Mouse (Mus musculus) forebrain, embryonic 10.5 days (tissue): ENCODE data around the gene Tmtc1. TPM values are rescaled to one million over a fixed set of nuclear protein-coding genes. Genes with fewer than 3 reads are reported as not detected.

Source experiments
- DNase-seq: peaks from one replicate; pipeline ENCODE4 v3.0.0-alpha.2; 2017; ENCODE audit warnings: low spot score; ENCODE audit errors: extremely low spot score
- H3K27ac ChIP-seq: fragments of 300-500 bp; sonication (generic); 2 replicates; pipeline ENCODE4 v1.5.1; 2016; ENCODE audit warnings: mild to moderate bottlenecking
- H3K27me3 ChIP-seq: fragments of 300-500 bp; sonication (generic); 2 replicates; pipeline ENCODE4 v1.6.1; 2016; ENCODE audit warnings: mild to moderate bottlenecking; ENCODE audit not compliant: poor library complexity, severe bottlenecking
- H3K36me3 ChIP-seq: fragments of 300-500 bp; sonication (generic); replicated peaks from 2 replicates; pipeline ENCODE4 v1.6.1; 2016; ENCODE audit warnings: mild to moderate bottlenecking, moderate library complexity
- H3K4me1 ChIP-seq: fragments of 300-500 bp; sonication (generic); 2 replicates; pipeline ENCODE4 v1.6.1; 2016
- H3K4me3 ChIP-seq: fragments of 300-500 bp; sonication (generic); 2 replicates; pipeline ENCODE4 v1.5.1; 2016; ENCODE audit warnings: mild to moderate bottlenecking, moderate library complexity
- H3K9me3 ChIP-seq: fragments of 300-500 bp; sonication (generic); 2 replicates; pipeline ENCODE4 v1.6.1; 2016; ENCODE audit warnings: mild to moderate bottlenecking, moderate library complexity
- WGBS: fragments of 180-500 bp; shearing (Covaris S2); methylation state at CpG from one replicate; pipeline ENCODE4 v1.1.7; 2016; 5-methylcytosine and 5-hydroxymethylcytosine counted together
- polyA plus RNA-seq: library from polyadenylated mRNA; unstranded; fragments of >200 nt; fragmentation: Nextera tagmentation; extraction: Ambion mirVana; gene quantifications from 2 replicates; pipeline ENCODE4 v1.2.1, GENCODE M21; 2016

Gene Tmtc1
- polyA plus RNA-seq, 1 experiment from 2014 or later, result 0.20 TPM

DNA sequence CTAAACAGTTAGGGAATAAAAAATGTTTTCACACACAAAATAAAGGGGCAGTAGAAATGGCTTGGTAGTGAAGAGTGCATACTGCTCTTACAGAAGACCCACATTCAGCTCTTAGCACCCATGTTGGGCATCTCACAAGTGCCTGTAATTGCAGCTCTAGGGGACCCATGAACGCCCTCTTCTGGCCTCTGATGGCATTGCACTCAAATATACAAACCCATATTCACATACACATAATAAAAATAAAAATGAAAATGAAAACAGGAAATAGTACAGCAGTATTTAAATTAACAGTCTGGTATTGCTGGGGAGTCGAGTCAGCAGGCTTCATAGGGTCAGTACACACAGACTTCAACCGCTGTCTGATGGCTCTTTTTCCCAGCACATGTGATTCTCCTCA lies 201.9 kb downstream of the Tmtc1 start:
- Histone ChIP-seq H3K9me3 (no peaks in the 10 kb centered on the region), H3K27ac (no peak overlapping the region), H3K4me1 (no peaks in the 10 kb centered on the region), H3K27me3 (no peaks in the 10 kb centered on the region), H3K4me3 (no peak overlapping the region), H3K36me3 (no peaks in the 10 kb centered on the region)
- DNase-seq, result no peak
- whole genome bisulfite sequencing, result 60% methylated on average over 3 of the region's 3 CpGs

DNA sequence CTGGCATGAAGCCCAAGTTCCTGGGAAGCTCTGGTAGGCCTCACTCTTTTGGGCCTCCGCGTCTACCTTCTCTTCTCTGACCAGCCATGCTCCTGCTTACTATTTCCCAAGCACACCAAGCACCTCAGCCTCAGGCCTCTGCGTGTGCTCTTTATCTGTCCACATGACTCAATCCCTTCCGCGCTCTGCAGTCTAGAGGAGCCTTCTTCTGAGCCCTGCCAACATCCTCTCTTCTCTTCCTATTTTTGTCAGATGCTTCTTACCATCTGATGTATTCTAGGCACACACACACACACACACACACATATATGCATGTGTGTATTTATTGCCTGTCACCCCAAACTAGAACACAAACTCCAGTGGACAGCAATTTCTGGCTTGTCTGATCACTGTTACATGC lies 202.5 kb downstream of the Tmtc1 start:
- Histone ChIP-seq H3K4me3 (no peak overlapping the region), H3K36me3 (no peaks in the 10 kb centered on the region), H3K4me1 (no peaks in the 10 kb centered on the region), H3K27me3 (no peaks in the 10 kb centered on the region), H3K9me3 (no peaks in the 10 kb centered on the region), H3K27ac (no peak overlapping the region)
- no peak for DNase-seq
- 91% methylated on average over 5 of the region's 5 CpGs for WGBS

DNA sequence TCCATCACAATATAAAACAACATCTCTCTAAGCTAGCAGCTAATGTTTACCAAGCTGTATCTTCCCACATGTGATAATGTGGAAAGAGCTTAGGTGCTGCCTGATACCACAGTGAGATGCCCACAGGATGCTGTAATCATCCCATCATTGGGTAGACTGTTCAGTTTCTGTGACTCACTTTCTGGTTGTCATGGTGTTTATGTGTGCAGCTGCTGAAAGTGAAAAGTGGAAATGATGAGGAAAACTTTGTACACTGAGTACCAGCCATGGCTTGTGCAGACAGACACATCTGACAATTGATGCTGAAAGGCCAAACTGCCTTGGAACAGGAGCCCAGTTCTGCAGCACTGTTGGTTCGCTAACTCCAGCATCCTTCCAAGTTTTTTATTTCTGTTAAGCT lies 204.9 kb downstream of the Tmtc1 start:
- H3K4me3 ChIP-seq, result no peak overlapping the region
- no peaks in the 10 kb centered on the region for H3K27me3 ChIP-seq
- no peak overlapping the region for H3K27ac ChIP-seq
- WGBS, result 89% methylated on average over 1 of the region's 1 CpGs
- no peak for DNase-seq
- H3K9me3 ChIP-seq, result no peaks in the 10 kb centered on the region
- no peaks in the 10 kb centered on the region for H3K4me1 ChIP-seq
- H3K36me3 ChIP-seq, result no peaks in the 10 kb centered on the region

DNA sequence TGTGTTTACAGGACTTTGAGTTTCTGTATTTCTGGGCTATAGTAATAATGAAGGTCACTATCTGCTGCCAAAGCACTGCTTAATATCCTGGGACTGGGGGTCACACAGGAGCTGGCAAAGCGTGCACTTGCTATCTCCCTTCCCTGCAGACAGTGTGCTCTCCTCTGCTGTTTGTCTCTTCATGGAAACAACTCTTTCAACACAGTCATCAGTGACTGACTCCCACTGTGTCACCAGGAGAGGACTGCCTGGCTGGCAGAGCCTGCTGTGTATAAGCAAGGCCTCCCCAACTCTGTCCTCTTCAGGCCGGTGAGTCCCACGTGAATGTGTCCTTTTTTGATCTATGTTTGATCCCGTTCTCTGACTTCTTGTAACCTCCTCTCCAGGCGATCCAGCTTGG lies 206.7 kb downstream of the Tmtc1 start:
- no peaks in the 10 kb centered on the region for H3K27me3 ChIP-seq
- 68% methylated on average over 5 of the region's 5 CpGs for WGBS
- H3K4me3 ChIP-seq, result no peak overlapping the region
- H3K27ac ChIP-seq, result no peak overlapping the region
- no peaks in the 10 kb centered on the region for H3K9me3 ChIP-seq
- H3K4me1 ChIP-seq, result no peaks in the 10 kb centered on the region
- no peak for DNase-seq
- H3K36me3 ChIP-seq, result no peaks in the 10 kb centered on the region

DNA sequence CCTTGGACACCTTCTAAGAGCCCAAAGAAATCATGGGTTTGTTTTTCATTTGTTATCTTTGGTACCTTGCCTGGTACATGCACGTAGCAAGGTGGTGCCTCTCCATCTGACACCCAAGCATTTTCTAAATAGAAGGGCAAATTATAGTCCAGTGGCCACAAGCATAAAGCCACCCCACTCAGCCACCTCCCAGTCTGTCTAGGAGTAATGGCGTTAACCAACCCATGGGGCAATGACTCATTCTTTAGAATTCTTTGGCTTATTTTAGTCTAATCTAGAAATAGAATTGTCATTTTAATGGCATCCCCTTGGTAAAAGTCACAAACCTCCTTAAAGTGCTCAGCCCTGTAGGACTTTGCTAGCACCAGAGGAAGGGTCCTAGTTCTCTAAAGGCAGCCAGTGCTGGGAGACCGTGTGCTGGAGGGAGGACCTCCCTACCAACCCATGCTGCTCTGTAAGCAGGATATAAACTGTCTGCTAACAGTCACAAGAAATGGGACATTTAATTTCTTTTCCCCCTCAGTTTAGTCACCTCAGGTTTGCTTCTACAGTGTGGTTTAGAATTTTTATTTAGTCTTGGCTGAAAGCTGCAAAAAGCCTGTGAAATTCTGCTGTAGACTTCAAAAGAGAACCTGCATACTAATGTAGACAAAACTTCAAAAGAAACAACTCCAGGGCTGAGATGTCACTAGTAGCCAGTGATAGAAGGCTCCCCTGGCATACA lies 209.9 kb downstream of the Tmtc1 start:
- H3K4me3 ChIP-seq, result no peak overlapping the region
- no peak for DNase-seq
- no peaks in the 10 kb centered on the region for H3K27me3 ChIP-seq
- H3K4me1 ChIP-seq, result no peaks in the 10 kb centered on the region
- H3K36me3 ChIP-seq, result no peaks in the 10 kb centered on the region
- no peak overlapping the region for H3K27ac ChIP-seq
- 80% methylated on average over 3 of the region's 3 CpGs for WGBS
- no peaks in the 10 kb centered on the region for H3K9me3 ChIP-seq

DNA sequence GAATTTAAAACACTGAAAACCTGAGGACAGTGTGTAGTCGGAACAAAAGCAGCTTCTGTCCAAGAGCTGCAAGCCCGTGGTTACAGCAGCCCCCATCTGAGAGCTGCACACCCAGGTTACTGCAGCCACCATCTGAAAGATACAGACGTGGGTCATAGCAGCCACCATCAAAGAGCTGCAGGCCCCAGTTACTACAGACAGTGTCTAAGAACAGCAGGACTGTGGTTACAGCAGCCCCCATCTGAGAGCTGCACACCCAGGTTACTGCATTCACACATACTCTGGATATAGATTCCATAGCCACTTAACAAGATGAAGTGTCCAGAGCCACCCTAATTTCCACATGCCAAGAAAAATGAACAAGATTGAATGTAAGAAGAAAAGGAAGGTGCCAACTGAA lies 216.6 kb downstream of the Tmtc1 start:
- no peaks in the 10 kb centered on the region for H3K4me1 ChIP-seq
- DNase-seq, result no peak
- 74% methylated on average over 3 of the region's 3 CpGs for WGBS
- no peaks in the 10 kb centered on the region for H3K27me3 ChIP-seq
- H3K27ac ChIP-seq, result no peak overlapping the region
- no peaks in the 10 kb centered on the region for H3K9me3 ChIP-seq
- no peaks in the 10 kb centered on the region for H3K36me3 ChIP-seq
- H3K4me3 ChIP-seq, result no peak overlapping the region

DNA sequence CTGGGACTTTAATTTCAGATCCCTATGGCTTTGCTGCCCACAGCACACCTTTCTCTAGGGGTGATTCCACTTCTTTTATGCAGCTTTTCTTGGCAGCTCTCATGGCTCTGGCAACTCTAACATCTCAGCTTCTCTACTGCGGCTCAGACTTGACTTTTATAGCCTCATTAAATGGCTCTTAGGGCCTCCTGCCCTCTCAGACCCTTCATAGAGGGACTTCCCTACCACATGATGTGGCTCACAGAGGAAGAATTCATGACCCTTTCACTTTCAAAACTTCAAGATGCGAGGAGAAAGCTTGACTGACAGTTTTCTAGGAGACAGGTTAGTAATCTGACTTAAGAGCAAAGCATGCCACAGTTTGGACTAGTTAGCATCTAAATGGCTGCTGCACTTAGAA lies 221.5 kb downstream of the Tmtc1 start:
- Histone ChIP-seq H3K36me3 (no peaks in the 10 kb centered on the region), H3K9me3 (no peaks in the 10 kb centered on the region), H3K4me1 (no peaks in the 10 kb centered on the region), H3K27ac (no peak overlapping the region), H3K4me3 (no peak overlapping the region), H3K27me3 (no peaks in the 10 kb centered on the region)
- WGBS, result 68% methylated on average over 2 of the region's 2 CpGs
- DNase-seq, result no peak

DNA sequence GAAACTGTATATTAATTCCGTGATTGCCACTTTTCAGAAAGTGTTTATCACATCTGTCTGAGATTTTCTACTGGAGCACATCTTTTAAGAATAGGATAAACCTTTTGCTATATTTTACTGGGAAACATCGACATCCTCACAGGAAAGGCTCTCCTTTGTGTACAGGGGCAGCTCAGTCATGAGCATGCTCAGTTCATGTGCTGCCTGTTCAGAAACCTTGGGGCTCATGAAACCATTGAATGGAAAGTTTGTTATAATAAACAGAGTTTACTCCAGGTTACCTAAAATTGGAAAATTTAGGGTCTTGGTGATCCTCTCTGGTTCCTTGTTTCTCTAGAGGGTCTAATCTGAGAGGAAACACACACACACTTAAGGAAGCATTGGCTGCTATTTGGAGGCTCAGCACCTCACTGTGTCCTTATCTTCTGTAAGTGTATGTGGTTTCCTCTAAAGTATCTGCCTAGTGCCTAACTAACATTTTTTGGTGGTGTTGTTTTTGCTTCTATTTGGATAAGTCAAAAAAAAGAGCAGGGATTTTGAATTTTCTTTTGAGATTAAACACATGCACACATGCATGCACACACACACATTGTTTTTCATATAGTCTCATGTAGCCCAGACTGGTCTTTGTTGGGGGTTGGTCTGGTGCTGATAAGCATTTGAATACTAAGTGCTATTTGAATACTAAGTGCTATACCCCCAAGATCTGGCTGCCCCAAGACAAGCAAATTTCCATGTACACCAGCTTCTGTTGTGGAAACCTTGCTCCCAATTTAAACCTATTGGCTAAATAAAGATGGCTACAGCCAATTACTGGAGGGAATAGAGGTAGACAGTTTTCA lies 225.7 kb downstream of the Tmtc1 start:
- no peak for DNase-seq
- Histone ChIP-seq H3K36me3 (no peaks in the 10 kb centered on the region), H3K27me3 (no peaks in the 10 kb centered on the region), H3K4me3 (no peak overlapping the region), H3K27ac (no peak overlapping the region), H3K9me3 (no peaks in the 10 kb centered on the region), H3K4me1 (no peaks in the 10 kb centered on the region)
- 89% methylated on average over 2 of the region's 2 CpGs for WGBS

DNA sequence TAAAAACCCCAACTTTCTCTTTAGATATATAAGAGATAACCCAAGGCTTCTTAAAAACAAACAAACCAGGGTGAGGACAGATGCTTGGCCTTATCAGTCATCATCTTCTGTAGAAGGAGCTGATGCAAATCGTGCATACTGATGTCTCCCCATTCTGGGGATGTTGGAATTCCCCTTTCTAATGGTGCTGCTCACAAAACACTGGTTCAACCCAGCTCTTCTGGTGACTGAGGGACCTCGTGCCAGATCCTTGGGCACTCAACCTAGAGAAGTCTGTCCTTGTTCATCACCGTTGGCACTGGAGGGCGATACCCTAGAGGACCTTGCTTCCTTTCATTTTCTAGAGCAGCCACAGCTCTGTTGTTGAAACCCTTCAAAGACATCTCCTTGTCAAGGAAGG lies 227.4 kb downstream of the Tmtc1 start:
- no peak for DNase-seq
- Histone ChIP-seq H3K36me3 (no peaks in the 10 kb centered on the region), H3K4me1 (peaks cover 8% of the 10 kb centered on the region), H3K4me3 (no peak overlapping the region), H3K27ac (no peak overlapping the region), H3K27me3 (no peaks in the 10 kb centered on the region), H3K9me3 (no peaks in the 10 kb centered on the region)
- 90% methylated on average over 4 of the region's 4 CpGs for WGBS

DNA sequence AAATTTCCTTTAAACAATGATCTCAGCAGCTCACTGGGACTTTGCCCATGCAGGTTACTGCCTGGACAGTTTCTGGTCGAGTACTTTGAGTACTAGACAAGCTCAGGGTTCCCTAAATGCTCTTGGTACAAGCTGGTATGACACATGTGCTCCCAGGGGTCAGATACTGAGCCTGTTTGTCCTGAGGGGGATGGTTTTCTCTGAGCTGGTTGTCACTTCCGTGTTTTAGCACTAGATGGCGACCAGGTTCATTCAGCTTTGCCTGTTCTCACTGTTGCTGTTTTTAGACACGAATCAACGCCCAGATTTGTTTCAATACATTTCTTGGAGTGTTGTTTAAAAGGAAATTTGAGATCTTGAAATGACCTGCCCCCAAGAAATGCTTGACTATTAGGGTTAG lies 229.4 kb downstream of the Tmtc1 start:
- H3K27ac ChIP-seq, result no peak overlapping the region
- H3K4me1 ChIP-seq, result peaks cover 19% of the 10 kb centered on the region
- H3K9me3 ChIP-seq, result no peaks in the 10 kb centered on the region
- 20% methylated on average over 5 of the region's 5 CpGs for WGBS
- peak; percentile 52 for DNase-seq
- no peak overlapping the region for H3K4me3 ChIP-seq
- no peaks in the 10 kb centered on the region for H3K27me3 ChIP-seq
- no peaks in the 10 kb centered on the region for H3K36me3 ChIP-seq

DNA sequence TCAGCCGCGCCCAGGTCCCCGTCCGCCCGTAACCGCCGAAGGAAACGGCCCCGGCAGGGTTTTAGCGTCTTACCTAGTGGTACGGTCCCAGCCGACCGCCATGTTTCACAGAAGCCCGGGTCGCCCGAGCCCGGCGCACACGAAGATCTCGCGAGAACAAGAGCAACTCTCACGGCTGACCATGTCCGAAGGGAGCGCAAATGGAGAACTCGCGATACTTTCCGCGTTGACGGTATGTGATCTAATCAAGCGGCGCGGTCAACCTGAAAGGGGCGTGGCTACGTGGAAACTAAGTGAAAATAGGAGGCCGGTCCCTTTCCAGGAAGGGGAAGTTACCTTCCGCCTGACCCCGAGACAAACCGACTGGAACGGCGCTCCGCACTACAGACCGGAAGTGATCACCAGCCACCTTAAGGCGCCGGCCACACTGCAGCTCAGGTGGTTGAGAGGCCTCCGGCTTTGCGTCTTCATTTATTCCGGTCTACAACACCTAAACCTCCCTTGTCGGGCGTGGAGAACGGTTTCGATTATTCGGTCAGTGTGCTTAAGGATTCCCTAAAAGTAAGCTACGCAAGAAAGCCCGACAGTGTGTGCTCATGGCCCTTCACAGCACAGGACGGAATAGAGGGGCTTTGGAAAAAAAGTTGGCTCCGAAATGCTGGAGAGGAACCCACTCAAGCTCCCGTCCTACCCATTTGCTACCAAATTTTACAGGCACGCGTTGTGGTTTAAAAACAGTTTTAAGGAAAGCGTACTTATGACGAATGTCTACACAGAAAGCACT lies 232.1 kb downstream of the Tmtc1 start, which contains the start of gene Ergic2:
Gene Ergic2 (minus strand): TSS at position 478 of the 784 bp plus-strand sequence.
- DNase-seq, result peak; percentile 96
- under 1% methylated on average over 61 of the region's 61 CpGs for WGBS
- H3K27ac ChIP-seq, result peak within 1 kb of the TSS; percentile 98
- H3K4me3 ChIP-seq, result peak within 1 kb of the TSS; percentile 96
- H3K9me3 ChIP-seq, result no peaks in the 10 kb centered on the region
- H3K4me1 ChIP-seq, result peaks cover 19% of the 10 kb centered on the region
- no peaks in the 10 kb centered on the region for H3K27me3 ChIP-seq
- no peaks in the 10 kb centered on the region for H3K36me3 ChIP-seq

DNA sequence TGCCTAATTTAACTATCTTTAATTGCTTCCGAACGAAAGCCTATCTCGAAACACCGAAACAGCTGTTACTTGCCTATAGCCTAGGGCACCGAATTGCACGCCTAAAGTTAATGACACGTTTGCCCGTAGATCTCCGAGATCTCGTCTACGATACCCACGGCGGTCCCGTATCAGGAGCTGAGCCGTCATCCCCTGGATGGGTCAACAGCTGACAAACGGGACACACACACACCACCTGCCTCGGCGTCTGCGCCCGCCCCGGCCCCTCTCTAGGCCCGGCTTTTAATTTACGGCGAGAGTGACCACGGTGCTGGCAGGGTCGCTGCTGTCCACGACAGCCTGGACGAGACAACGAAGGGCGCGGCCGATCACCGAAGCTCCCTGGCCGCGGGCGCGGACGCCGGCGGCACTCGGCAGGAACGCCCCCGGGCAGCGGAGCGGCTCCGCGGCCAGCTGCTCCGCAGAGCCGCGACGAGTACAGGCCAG lies 232.8 kb downstream of the Tmtc1 start:
- peak overlapping the region; percentile 96 for H3K4me3 ChIP-seq
- H3K4me1 ChIP-seq, result peaks cover 19% of the 10 kb centered on the region
- H3K27me3 ChIP-seq, result no peaks in the 10 kb centered on the region
- no peaks in the 10 kb centered on the region for H3K9me3 ChIP-seq
- under 1% methylated on average over 51 of the region's 51 CpGs for WGBS
- H3K36me3 ChIP-seq, result no peaks in the 10 kb centered on the region; the same call in 1 of the 2 replicates
- peak overlapping the region; percentile 98 for H3K27ac ChIP-seq
- no peak for DNase-seq
